Mouse (Mus musculus) MEL (cell line): ENCODE measurements around the gene Abhd16a.

Experiments
- BHLHE40 ChIP-seq: IDR thresholded peaks from 2 replicates; pipeline ENCODE4 v1.6.1; 2012; ENCODE audit warnings: low read depth, mild to moderate bottlenecking, inconsistent platforms, low read length, improper control_type of control experiment, borderline replicate concordance
- CTCF ChIP-seq, 3 experiments: IDR thresholded peaks in 2 of 3; conservative IDR thresholded peaks in 1 of 3; 2 replicates each; pipeline ENCODE4 v1.5.1; 2011 to 2012; ENCODE audit warnings: low read length in 3 of 3, low read depth in 2 of 3, mild to moderate bottlenecking in 2 of 3, improper control_type of control experiment in 1 of 3, inconsistent platforms in 1 of 3, mixed read lengths in 1 of 3, moderate library complexity in 1 of 3; ENCODE audit not compliant: control insufficient read depth in 1 of 3, insufficient read depth in 1 of 3, poor library complexity in 1 of 3, severe bottlenecking in 1 of 3
- EP300 ChIP-seq, 2 experiments: IDR thresholded peaks; 2 replicates each; pipeline ENCODE4 v1.6.1; 2011; ENCODE audit warnings: improper control_type of control experiment in 2 of 2, low read length in 2 of 2, low read depth in 1 of 2, mild to moderate bottlenecking in 1 of 2
- GATA1 ChIP-seq: IDR thresholded peaks from 2 replicates; pipeline ENCODE4 v1.6.1; 2011; ENCODE audit warnings: low read depth, low read length, improper control_type of control experiment
- MAFK ChIP-seq: IDR thresholded peaks from 2 replicates; pipeline ENCODE4 v1.6.1; 2011; ENCODE audit warnings: low read depth, mild to moderate bottlenecking, low read length, improper control_type of control experiment, borderline replicate concordance
- MAX ChIP-seq: IDR thresholded peaks from 2 replicates; pipeline ENCODE4 v1.6.1; 2011; ENCODE audit warnings: low read length, improper control_type of control experiment
- MEF2A ChIP-seq: IDR thresholded peaks from 2 replicates; pipeline ENCODE4 v1.6.1; 2014; ENCODE audit warnings: low read depth, mild to moderate bottlenecking, inconsistent platforms, low read length, improper control_type of control experiment; ENCODE audit not compliant: poor library complexity, insufficient replicate concordance, severe bottlenecking; ENCODE audit errors: extremely low read depth
- MXI1 ChIP-seq: IDR thresholded peaks from 2 replicates; pipeline ENCODE4 v1.6.1; 2011; ENCODE audit warnings: mild to moderate bottlenecking, low read depth, low read length, improper control_type of control experiment
- MYB ChIP-seq: IDR thresholded peaks from 2 replicates; pipeline ENCODE4 v1.6.1; 2011; ENCODE audit warnings: mild to moderate bottlenecking, low read depth, low read length, improper control_type of control experiment
- MYC ChIP-seq: IDR thresholded peaks from 2 replicates; pipeline ENCODE4 v1.6.1; 2011; ENCODE audit warnings: low read depth, mild to moderate bottlenecking, low read length, improper control_type of control experiment, moderate library complexity
- POLR2A ChIP-seq, 2 experiments: IDR thresholded peaks; 2 replicates each; pipeline ENCODE4 v1.6.1; 2011 to 2012; ENCODE audit warnings: low read length in 2 of 2, mild to moderate bottlenecking in 2 of 2, control low read depth in 1 of 2, improper control_type of control experiment in 1 of 2, low read depth in 1 of 2, moderate library complexity in 1 of 2; ENCODE audit not compliant: control insufficient read depth in 1 of 2, insufficient read depth in 1 of 2, poor library complexity in 1 of 2
- TAL1 ChIP-seq: IDR thresholded peaks from 2 replicates; pipeline ENCODE4 v1.6.1; 2012; ENCODE audit warnings: mild to moderate bottlenecking, inconsistent platforms, low read length, moderate library complexity, mixed read lengths
- ZC3H11A ChIP-seq: IDR thresholded peaks from 2 replicates; pipeline ENCODE4 v1.6.1; 2012; ENCODE audit warnings: low read depth, mild to moderate bottlenecking, inconsistent platforms, low read length, improper control_type of control experiment
- ZNF384 ChIP-seq: IDR thresholded peaks from 2 replicates; pipeline ENCODE4 v1.6.1; 2012; ENCODE audit warnings: low read depth, mild to moderate bottlenecking, inconsistent platforms, low read length, improper control_type of control experiment

DNA sequence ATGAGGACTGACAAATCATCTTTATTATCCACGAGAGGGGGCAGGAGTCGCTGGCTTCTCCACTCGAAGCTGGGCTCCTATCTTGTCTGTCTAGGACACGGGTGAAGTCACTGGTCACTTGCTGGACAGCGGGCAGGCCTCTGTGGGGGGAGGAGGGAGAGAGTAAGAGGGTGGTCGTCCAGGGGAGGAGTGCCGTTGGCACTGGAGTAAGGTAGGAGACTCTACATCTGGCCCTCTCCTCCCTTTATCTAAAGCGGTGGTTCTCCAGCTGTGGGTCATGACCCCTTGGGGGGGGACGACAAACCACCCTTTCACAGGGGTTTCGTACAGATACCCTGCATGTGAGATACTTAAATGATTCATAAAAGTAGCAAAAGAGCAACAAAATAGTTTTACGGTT, 39.9 kb downstream of the Abhd16a start:
- TF ChIP-seq BHLHE40 (no peak), MYB (no peak), CTCF (IDR thresholded peaks at IDR 0.05 in 2 of 3, conservative IDR thresholded peaks at IDR 0.05 in 1 of 3; ENCODE audit: control insufficient read depth in 1 of 3, insufficient read depth in 1 of 3, low read depth in 2 of 3, low read length in 3 of 3, poor library complexity in 1 of 3, severe bottlenecking in 1 of 3) (no peak), MAFK (no peak), POLR2A (IDR thresholded peaks at IDR 0.05; ENCODE audit: control insufficient read depth in 1 of 2, insufficient read depth in 1 of 2, low read depth in 1 of 2, low read length in 2 of 2, poor library complexity in 1 of 2) (no peak), TAL1 (no peak), ZC3H11A (no peak), ZNF384 (no peak), GATA1 (no peak), MXI1 (no peak), EP300 (IDR thresholded peaks at IDR 0.05; ENCODE audit: low read depth in 1 of 2, low read length in 2 of 2) (no peak), MYC (no peak), MEF2A (no peak), MAX (no peak)
